Mouse (Mus musculus) midbrain, embryonic 11.5 days (tissue): ENCODE measurements at regions not wholly inside any gene's neighbourhood (a gene's known extent, or its start where the extent isn't known, plus 50 kb on each side); places are given as distances from the start of the nearest gene placed in this dataset.

Source experiments
- ATAC-seq: fragments of 200-750 bp; cut with Nextera tagmentation; 2 replicates; pipeline ENCODE4 v1.8.0; 2017; ENCODE audit warnings: moderate TSS enrichment, moderate library complexity; ENCODE audit not compliant: low FRiP score
- DNase-seq: peaks from one replicate; pipeline ENCODE4 v3.0.0; 2015; ENCODE audit warnings: low spot score; ENCODE audit errors: missing footprints
- H3K27ac ChIP-seq: fragments of 300-500 bp; sonication (generic); 2 replicates; pipeline ENCODE4 v1.5.1; 2014; ENCODE audit warnings: low read depth, low read length
- H3K27me3 ChIP-seq: fragments of 300-500 bp; sonication (generic); 2 replicates; pipeline ENCODE4 v1.6.1; 2014; ENCODE audit warnings: mild to moderate bottlenecking, low read length, moderate library complexity, mixed read lengths; ENCODE audit not compliant: control insufficient read depth, insufficient read depth
- H3K36me3 ChIP-seq: fragments of 300-500 bp; sonication (generic); 2 replicates; pipeline ENCODE4 v1.6.1; 2014; ENCODE audit warnings: mild to moderate bottlenecking, low read length, moderate library complexity, mixed read lengths; ENCODE audit not compliant: control insufficient read depth, insufficient read depth
- H3K4me1 ChIP-seq: fragments of 300-500 bp; sonication (generic); 2 replicates; pipeline ENCODE4 v1.6.1; 2014; ENCODE audit warnings: low read length; ENCODE audit not compliant: control insufficient read depth, insufficient read depth
- H3K4me2 ChIP-seq: fragments of 300-500 bp; sonication (generic); 2 replicates; pipeline ENCODE4 v1.6.1; 2014; ENCODE audit warnings: mild to moderate bottlenecking, moderate library complexity
- H3K4me3 ChIP-seq: fragments of 300-500 bp; sonication (generic); 2 replicates; pipeline ENCODE4 v1.5.1; 2014; ENCODE audit warnings: low read depth, low read length
- H3K9ac ChIP-seq: fragments of 300-500 bp; sonication (generic); 2 replicates; pipeline ENCODE4 v1.6.1; 2014; ENCODE audit warnings: low read length
- H3K9me3 ChIP-seq: fragments of 300-500 bp; sonication (generic); 2 replicates; pipeline ENCODE4 v1.6.1; 2016; ENCODE audit warnings: low read length; ENCODE audit not compliant: control insufficient read depth
- WGBS: fragments of 180-500 bp; shearing (Covaris S2); extraction: QIAGEN DNeasy Blood & Tissue Kit; methylation state at CpG from one replicate; pipeline ENCODE4 v1.1.7; 2014; 5-methylcytosine and 5-hydroxymethylcytosine counted together

DNA sequence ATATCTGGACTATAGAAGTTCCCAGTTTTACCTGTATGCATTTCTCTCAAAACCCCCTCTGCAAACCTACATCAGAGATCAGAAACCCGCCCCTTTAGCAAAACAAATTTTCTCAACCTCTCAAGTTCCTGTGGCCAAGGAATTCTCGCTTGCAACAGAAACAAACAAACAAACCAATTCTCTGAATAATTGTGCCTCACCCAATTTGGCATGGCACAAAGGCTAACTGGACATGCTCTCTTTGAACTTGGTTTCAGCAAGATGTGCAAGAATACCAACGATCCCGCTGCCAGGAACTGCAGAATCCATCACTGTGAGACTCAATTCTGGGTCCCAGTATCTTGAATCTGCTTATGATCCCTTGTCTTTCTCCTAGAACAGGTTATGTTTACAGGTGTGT lies 477.4 kb upstream of the Kif2a start:
- no peaks in the 10 kb centered on the region for H3K9me3 ChIP-seq
- peak; percentile 82 for DNase-seq
- no peak for ATAC-seq

DNA sequence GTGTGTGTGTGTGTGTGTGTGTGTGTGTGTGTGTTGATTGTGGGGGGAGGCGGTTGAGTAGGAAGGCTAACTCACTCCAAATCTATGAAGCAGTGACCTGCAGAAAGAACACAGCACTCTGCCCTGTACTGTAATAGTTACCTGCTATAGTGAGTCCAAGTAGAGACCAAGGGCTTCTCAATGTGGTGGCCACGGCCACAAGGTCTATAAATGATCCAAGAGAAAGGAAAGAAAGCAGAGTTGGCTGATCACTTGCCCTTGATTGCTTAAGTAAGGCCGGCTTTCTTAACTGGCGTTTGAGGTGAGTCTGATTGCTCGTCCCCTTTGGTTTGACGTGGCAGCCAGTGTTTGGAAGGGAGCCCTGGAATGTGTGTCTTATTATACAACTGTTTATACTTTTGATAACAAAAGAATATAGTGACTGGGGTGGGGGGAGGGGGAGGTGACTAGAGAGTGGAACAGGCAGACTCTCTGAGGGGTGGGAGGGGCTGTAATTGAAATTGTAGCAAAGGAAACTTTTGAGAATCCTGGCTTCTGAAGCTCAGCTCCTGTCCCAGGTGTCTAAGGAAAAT lies 473.3 kb upstream of the Kif2a start:
- no peaks in the 10 kb centered on the region for H3K27me3 ChIP-seq
- no peaks in the 10 kb centered on the region for H3K9me3 ChIP-seq
- H3K4me1 ChIP-seq, result no peaks in the 10 kb centered on the region
- H3K27ac ChIP-seq, result no peak overlapping the region
- H3K4me3 ChIP-seq, result no peak overlapping the region
- H3K4me2 ChIP-seq, result no peak overlapping the region
- H3K36me3 ChIP-seq, result no peaks in the 10 kb centered on the region
- DNase-seq (peak; percentile 82), ATAC-seq (no peak)
- H3K9ac ChIP-seq, result no peak overlapping the region
- 65% methylated on average over 6 of the region's 6 CpGs for WGBS

More for the DNA sequence above, 477.4 kb upstream of the Kif2a start:
- no peaks in the 10 kb centered on the region for H3K36me3 ChIP-seq
- H3K4me3 ChIP-seq, result no peak overlapping the region
- H3K9ac ChIP-seq, result no peak overlapping the region
- WGBS, result 79% methylated on average over 4 of the region's 4 CpGs
- H3K4me2 ChIP-seq, result no peak overlapping the region
- no peaks in the 10 kb centered on the region; the same call in 1 of the 2 replicates for H3K4me1 ChIP-seq
- no peaks in the 10 kb centered on the region for H3K27me3 ChIP-seq
- H3K27ac ChIP-seq, result no peak overlapping the region

DNA sequence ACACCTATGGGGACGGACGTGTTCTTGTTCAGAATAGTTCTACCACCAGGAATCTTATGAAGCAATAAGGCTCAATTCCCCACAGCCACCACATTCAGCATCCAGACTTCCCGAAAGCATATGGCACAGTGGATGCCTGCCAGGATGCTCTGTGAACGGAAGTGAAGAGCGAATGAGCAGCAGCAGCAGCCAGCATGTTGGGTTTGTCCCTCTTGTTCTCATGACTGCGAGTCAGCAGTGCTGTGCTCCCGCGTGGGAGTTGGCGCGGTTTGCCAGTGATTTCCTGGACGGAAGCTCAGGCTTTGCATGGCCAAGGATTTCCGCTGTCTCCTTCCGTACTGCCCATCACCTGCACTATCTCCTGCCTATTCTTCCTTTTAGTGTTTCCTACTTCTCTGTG lies 471.8 kb upstream of the Kif2a start:
- Histone ChIP-seq H3K4me2 (no peak overlapping the region), H3K9ac (no peak overlapping the region), H3K9me3 (no peaks in the 10 kb centered on the region), H3K36me3 (no peaks in the 10 kb centered on the region), H3K27me3 (no peaks in the 10 kb centered on the region), H3K4me1 (no peaks in the 10 kb centered on the region), H3K4me3 (no peak overlapping the region), H3K27ac (no peak overlapping the region)
- WGBS, result 91% methylated on average over 13 of the region's 13 CpGs
- DNase-seq (no peak), ATAC-seq (no peak)

DNA sequence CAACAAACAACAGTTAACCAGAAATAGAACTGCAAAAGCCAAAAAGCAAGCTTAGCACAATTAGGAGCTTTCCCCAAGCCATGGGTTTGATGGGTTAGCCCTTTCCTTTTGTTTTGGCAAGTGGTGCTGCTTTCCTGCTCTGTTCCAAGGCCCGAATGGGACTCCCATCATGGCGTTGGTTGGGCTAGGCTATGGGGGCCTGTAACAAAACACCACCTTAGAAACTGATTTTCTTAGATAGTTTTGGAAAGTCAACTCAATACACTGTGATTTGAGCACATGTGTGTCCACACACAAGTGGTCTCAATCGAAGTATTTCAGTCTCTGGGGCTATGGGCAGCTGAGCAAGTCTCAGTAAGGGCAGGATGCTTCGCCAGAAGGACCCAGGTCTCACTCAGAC lies 470.5 kb upstream of the Kif2a start:
- H3K36me3 ChIP-seq, result no peaks in the 10 kb centered on the region
- no peaks in the 10 kb centered on the region for H3K9me3 ChIP-seq
- WGBS, result 81% methylated on average over 4 of the region's 4 CpGs
- H3K27ac ChIP-seq, result no peak overlapping the region
- DNase-seq, result no peak
- no peaks in the 10 kb centered on the region for H3K27me3 ChIP-seq
- no peak overlapping the region for H3K9ac ChIP-seq
- no peak overlapping the region for H3K4me3 ChIP-seq
- H3K4me2 ChIP-seq, result no peak overlapping the region
- ATAC-seq, result no peak
- no peaks in the 10 kb centered on the region for H3K4me1 ChIP-seq

DNA sequence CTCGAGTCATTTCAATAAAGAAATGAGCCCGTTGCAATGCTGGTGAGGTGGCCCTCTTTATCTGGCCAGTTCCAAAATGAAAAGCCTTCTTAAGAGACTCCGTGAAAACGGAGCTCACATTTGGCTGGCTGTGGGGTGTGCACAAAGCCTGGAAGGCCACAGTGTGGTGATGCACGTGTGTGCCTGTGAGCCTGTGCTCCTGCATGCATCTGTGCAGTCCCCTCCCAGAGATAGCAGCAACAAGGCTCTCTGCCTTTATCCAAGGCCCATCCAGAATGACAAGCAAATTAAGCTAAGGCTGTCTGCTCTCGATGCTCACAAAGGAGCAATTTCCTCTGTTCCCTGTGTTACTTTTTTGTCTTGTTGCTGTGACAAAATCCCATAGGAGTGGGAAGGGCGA lies 469.5 kb upstream of the Kif2a start:
- Histone ChIP-seq H3K4me2 (no peak overlapping the region), H3K4me1 (no peaks in the 10 kb centered on the region), H3K36me3 (no peaks in the 10 kb centered on the region), H3K9me3 (no peaks in the 10 kb centered on the region), H3K27me3 (no peaks in the 10 kb centered on the region), H3K27ac (no peak overlapping the region), H3K9ac (no peak overlapping the region), H3K4me3 (no peak overlapping the region)
- 41% methylated on average over 7 of the region's 7 CpGs for WGBS
- ATAC-seq, result peak; percentile 64
- DNase-seq, result no peak

DNA sequence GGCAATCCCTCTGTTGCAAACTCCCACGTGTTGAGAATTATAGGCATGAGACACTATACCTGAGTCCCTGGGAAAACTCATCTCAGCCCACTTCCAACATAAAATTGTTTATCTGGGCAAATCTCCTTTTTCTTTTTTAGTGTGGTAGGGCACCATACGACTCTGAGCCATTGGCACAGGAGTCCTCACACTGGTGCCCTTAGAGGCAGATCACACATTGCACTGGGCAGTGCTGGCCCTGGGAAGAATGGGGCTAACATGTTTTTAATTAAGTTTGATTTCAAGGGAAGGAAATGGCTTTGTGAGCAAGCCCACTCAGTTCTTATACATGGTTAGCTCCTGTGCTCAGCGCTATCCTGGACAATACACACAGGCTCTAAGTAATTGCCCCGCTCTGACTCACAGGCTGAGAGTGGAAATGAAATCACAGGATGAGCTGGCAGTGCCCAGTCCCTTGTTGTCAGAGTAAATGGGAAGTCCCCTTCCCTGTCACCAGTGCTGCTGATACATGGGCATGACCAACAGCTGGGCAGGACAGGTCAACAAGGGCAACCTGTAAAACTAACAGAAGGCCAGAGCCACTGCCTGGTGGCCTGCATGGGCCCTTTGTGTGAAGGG lies 463.6 kb upstream of the Kif2a start:
- ATAC-seq (no peak), DNase-seq (no peak)
- no peak overlapping the region for H3K27ac ChIP-seq
- no peaks in the 10 kb centered on the region for H3K9me3 ChIP-seq
- no peaks in the 10 kb centered on the region for H3K27me3 ChIP-seq
- H3K4me1 ChIP-seq, result peaks cover 8% of the 10 kb centered on the region
- WGBS, result 88% methylated on average over 4 of the region's 4 CpGs
- no peak overlapping the region for H3K9ac ChIP-seq
- H3K36me3 ChIP-seq, result no peaks in the 10 kb centered on the region
- H3K4me2 ChIP-seq, result no peak overlapping the region
- no peak overlapping the region for H3K4me3 ChIP-seq

DNA sequence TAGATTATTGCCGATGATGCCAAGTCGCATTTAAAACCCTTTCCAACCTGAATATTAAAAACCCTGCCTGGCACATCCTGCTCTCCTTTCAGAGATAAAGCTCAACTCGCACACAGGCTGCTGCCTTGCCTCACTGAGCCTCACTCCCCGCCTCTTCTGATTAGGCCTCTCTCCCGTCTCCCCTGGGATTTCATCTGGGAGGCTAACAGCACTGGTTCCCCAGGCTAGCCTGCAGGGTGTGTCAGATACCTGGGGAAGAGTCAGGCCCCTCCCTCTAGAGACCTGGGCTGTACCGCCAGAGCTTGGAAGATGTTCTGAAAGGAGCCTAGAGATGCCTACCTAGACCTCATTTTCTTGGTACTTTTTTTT lies 462.7 kb upstream of the Kif2a start:
- H3K9ac ChIP-seq, result no peak overlapping the region
- ATAC-seq (peak; percentile 39; the same call in 1 of the 2 replicates), DNase-seq (no peak)
- H3K27ac ChIP-seq, result no peak overlapping the region
- H3K4me3 ChIP-seq, result no peak overlapping the region
- H3K27me3 ChIP-seq, result no peaks in the 10 kb centered on the region
- H3K9me3 ChIP-seq, result no peaks in the 10 kb centered on the region
- no peak overlapping the region for H3K4me2 ChIP-seq
- WGBS, result 30% methylated on average over 6 of the region's 6 CpGs
- H3K36me3 ChIP-seq, result no peaks in the 10 kb centered on the region
- peaks cover 8% of the 10 kb centered on the region for H3K4me1 ChIP-seq

DNA sequence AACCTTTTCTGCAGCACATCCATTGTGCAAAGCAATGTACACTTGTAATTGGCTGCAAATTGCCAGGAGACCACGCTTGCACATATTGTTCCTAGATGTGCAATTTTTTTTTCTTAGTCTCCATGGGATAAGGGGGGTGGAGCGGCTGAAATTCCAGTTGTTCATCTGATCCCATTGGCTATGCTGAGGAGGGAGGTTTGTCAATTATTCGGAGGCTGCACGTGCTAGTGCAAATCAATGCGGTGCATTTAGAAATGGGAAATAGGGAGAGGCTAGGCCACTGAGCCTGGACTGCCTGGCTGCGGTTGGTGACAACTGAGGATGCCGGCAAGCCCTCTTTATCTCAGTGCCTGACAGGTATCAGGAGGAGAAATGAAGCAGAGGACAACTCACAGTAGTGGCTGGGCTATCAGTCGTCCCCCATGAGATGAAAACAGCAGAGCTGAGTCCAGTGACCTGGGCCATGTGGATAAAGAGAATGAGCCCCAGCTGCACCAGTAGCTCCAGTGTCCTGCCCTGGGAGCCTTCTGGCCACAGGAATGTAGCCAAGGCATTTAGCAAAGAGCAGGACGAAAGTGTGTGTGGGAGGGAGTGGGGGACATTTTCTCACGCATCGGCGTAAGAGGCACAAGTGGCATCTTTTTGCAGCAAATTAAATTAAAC lies 462.2 kb upstream of the Kif2a start:
- no peaks in the 10 kb centered on the region for H3K36me3 ChIP-seq
- no peak overlapping the region for H3K9ac ChIP-seq
- H3K4me2 ChIP-seq, result no peak overlapping the region
- 39% methylated on average over 12 of the region's 12 CpGs for WGBS
- no peak overlapping the region for H3K4me3 ChIP-seq
- H3K27ac ChIP-seq, result no peak overlapping the region
- DNase-seq, result no peak
- H3K4me1 ChIP-seq, result peaks cover 8% of the 10 kb centered on the region
- no peaks in the 10 kb centered on the region for H3K27me3 ChIP-seq
- peak; percentile 79 for ATAC-seq
- H3K9me3 ChIP-seq, result no peaks in the 10 kb centered on the region

DNA sequence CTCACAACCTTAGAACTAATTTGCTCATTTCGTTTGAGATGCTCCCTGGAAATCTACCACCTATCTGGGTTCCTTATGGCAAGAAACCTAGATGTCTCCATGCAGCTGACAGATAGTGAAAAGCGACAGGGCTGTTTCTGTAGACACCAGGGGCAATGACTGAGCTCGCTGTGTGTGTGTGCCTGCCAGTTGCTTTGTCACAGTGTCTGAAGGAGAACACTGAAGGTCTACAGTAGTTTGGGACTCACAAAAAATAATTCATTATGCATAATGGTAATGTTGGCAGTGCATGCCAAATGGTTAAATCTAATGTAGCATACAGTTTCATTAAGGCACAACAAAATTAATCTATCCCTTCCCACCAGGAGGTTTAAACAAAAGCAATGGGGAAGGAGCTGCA lies 453.2 kb upstream of the Kif2a start:
- DNase-seq, result no peak
- H3K9ac ChIP-seq, result no peak overlapping the region

More for the DNA sequence above, 453.2 kb upstream of the Kif2a start:
- Histone ChIP-seq H3K27me3 (no peaks in the 10 kb centered on the region), H3K4me1 (peaks cover 2% of the 10 kb centered on the region; the same call in 1 of the 2 replicates), H3K27ac (no peak overlapping the region), H3K9me3 (no peaks in the 10 kb centered on the region), H3K4me3 (no peak overlapping the region), H3K4me2 (no peak overlapping the region), H3K36me3 (no peaks in the 10 kb centered on the region)
- WGBS, result 82% methylated on average over 3 of the region's 3 CpGs
- no peak for ATAC-seq
